Mouse (Mus musculus) urinary bladder, adult 2 months (tissue): Measurements from ENCODE around the gene Gabrb2. TPM values are rescaled to one million over a fixed set of nuclear protein-coding genes. Genes with fewer than 3 reads are reported as not detected.

ENCODE experiments used
- polyA plus RNA-seq: library from polyadenylated mRNA; depleted of rRNA; stranded (reverse); fragments of >200 nt; gene quantifications from 2 replicates; pipeline ENCODE4 v1.2.3, GENCODE M21; 2012; rRNA removed

Gabrb2 gene
- polyA plus RNA-seq, 1 experiment: 0.34 TPM

Other genes starting within 250 kb of the Gabrb2 start
- 0.55 and 1.1 TPM in 2 replicates for gene Gabra1, start 236.8 kb upstream of the Gabrb2 start, polyA plus RNA-seq
- gene Gabra6, start 98.7 kb upstream of the Gabrb2 start, polyA plus RNA-seq: not detected in 2 replicates